Mouse (Mus musculus): ENCODE results near the gene Zfp688. TPM values are rescaled to one million over a fixed set of nuclear protein-coding genes. Genes with fewer than 3 reads are reported as not detected.
"Not testable (repeated sequence)": the region's sequence is repeated elsewhere in the genome, so short reads cannot be mapped to it uniquely, and the experiment has no call there.

Zfp688 gene
- 10 to 100 TPM; 11.3 to 12.6 TPM for total RNA-seq (2021)

DNA sequence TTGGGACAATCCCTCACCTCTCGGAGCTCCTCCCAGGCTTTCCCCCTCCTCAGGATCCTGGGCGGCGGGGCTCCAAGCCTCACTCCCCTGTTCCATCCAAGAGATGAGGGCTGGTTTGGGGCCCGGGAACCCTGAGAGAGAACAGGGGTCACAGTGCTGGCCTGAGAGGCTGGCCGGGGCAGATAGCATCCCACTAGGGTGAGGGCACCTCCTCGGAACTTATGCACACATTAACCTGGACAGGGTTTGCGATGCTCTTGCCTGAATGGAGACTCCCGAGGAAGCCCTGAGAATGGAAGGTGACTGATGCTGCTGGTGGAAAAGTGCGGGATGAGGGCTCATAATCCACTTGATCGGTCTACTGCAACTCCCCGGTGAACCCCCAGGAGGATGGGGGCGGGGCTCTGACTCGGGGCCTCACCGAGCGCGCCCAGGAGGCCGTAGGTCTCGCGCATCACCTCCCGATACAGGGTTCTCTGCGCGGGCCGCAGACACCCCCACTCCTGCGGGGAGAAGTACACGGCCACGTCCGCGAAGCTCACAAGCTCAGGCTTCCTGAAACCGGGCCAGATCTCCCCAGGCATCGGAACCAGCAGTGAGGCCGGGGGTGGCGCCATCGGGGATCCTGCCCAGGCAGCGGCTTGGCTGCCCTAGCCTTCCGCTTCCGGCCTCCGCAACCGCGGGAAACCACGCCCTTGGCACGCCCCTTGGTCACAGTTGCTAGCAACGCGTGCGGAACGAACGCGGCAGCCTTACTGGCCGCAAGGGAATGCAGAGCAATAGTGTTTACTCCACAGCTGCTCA is at the start of gene Zfp688:
Gene Zfp688, minus strand, starts transcription at position 681 of the 804 bp plus-strand sequence.
- DNase-seq, result peak; percentile 92
- intact Hi-C loops (cut with DNase I), result no loop called here

DNA sequence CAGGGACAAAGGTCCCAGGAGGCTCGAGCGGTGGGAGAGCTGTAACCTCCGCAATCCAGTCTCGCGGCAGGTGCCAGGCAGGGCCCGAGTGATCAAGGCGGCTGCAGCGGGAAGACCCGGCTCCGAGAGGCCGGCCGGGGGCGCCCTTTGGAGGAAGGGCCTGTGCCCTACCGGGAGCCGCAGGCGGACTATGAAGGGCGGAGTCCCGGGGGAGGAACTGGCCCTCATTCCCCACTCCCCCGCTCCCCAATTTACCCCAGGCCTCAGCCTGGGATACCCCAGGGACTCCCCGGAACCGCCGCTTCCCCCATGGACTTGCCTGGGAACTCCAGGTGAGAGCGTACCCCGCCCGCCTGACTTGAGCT is 49.8 kb upstream of the Zfp688 start:
- intact Hi-C loops (cut with DNase I), result loop anchor here (10.0 kb wide), 1 partner anchor 107 kb away; no protein-coding TSS in a partner anchor
- peak; percentile 60 for DNase-seq

DNA sequence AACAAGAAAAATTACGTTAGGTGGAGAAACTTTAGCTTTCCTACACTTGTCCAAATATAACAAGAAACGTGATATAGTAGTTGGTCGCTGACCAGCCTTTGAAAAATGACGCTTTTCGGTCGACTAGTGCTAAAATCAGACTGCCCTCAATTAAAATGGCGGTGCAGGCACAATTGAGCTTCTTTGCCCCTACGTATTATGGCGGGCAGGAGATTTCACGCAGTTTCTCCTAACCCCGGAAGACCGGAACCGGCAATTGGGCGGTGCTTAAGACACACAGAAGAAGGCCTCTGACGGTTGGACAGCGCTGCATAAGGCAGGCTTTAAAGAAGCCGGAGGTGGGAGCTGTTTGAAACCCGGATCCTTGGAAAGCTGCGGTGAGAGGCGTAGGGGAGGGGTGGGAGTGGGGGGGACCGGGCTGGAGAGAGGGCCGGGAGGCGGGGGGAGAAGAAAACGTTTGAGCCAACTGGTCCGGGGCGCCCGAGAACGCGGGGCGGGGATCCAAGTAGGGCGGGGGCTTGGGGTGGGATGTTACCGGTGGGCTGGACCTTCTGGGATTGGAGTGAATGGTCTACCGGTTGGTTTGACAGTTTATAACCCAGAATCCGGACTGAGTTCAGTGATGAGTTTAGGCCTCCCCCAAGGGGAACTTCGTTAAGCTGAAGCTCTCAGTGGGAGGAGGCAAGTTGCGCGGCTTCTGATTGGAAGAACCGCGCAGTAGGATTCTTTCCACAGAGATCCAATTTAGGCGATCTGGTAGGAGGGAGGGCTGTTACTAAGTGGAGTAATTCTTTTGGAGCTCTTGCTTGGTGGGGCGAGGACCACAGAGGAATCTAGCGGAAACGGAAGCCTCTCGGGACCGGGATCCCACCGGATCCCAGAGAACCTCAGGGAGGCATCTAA is 49.1 kb upstream of the Zfp688 start:
- peak; percentile 97 for DNase-seq
- intact Hi-C loops (cut with DNase I), result loop anchor here (10.0 kb wide), 1 partner anchor 106 kb away; no protein-coding TSS in a partner anchor

DNA sequence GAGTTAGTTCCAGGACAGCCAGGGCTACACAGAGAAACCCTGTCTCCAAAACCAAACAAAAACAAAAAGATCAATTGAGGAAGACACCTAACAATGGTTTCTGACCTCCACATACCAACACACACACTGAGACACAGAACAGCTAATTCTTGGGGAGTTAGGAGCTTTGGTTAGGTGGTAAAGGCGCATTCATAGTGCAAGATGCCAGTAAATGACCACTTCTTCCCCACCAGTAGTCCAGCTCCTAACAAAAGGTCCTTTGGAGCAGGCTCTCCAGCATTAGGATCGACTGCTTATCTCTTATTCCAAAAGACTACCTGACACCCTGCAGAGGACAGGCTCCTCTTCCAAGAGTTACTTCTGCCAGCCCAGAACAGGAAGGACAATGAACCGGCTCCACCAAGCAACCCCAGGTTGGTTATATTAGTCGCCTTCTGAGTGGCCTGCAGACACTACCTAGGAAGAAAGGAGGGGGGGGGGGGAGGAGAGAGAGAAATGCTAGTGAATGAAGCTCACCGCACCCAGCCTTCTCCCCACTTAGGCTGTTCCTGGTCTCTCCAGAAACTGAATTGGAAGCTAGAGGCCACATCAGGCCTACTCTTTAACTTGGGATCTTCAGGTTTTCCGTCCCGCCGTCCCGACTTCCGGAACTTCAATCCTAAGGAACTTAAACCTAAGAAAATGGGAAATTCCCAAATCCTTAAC is 48.3 kb upstream of the Zfp688 start:
- no peak for DNase-seq
- intact Hi-C loops (cut with DNase I), result loop anchor here (10.0 kb wide), 1 partner anchor 105 kb away; no protein-coding TSS in a partner anchor

DNA sequence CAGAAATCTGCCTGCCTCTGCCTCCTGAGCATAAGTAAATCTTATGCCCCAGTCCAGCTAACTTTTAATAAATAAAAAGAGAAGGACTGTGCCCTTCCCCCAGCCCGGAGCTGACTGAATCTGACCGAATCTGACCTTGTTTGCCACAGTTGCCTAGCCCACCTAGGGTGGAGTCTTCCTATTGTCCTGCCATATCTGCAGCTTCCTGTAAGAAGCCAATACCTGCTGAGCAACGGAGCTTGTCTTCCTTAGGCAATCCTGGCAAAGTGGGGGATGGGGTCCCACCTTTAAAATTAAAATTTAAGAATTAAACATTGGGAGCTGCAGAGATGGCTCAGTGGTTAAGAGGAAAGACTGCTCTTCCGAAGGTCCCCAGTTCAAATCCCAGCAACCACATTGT is 44.7 kb upstream of the Zfp688 start:
- DNase-seq, result no peak
- intact Hi-C loops (cut with DNase I), result no loop called here

DNA sequence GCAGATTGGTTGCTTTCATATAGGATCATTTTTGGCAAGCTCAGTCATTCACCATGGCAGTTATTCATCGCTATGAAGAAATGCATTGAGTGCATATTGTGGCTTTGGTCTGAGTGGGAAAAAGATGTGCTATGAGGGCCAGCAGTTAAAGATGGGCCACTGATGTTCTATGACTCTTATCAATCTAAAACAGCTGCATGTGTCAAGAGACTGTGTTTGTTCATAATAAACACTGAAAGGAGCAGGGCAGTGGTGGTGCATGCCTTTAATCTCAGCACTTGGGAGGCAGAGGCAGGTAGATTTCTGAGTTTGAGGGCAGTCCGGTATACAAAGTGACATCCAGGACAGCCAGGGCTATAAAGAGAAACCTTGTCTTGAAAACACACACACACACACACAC is 43.8 kb upstream of the Zfp688 start:
- intact Hi-C loops (cut with DNase I); DNase-seq: not testable (repeated sequence)

DNA sequence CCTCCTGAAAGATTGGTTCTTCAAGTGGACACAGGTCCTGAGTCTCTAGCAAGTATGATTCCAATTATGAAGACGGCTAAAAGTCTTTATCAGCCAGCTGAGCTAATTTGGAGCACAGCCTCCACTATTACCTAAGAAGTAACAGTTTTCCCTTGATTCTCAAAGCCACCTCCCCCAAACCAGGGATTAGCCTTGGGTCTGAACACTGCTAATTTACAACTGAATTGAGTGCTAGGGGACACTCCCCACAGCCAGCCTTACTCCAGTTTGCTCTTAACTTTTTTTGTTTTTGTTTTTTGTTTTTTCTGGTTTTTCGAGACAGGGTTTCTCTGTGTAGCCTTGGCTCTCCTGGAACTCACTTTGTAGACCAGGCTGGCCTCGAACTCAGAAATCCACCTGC is 43.3 kb upstream of the Zfp688 start:
- intact Hi-C loops (cut with DNase I), result no loop called here
- DNase-seq, result no peak

DNA sequence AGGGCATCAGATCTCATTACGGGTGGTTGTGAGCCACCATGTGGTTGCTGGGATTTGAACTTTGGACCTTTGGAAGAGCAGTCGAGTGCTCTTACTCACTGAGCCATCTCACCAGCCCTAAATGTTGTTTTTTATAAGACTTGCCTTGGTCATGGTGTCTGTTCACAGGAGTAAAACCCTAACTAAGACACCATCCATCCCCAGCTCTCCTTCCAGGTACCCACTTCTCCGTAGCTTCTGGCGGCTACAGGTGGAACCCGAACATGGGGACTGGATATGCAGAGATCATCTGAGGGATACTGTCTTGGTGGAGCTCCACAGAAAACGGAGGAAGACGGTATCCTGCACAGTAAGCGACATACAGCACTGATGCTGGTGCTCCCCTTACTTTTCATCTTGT is 37.4 kb upstream of the Zfp688 start, which contains the start of gene Prr14:
Gene Prr14, plus strand, starts transcription at position 301 of the 400 bp plus-strand sequence.
- intact Hi-C loops (cut with DNase I); DNase-seq: not testable (repeated sequence)

DNA sequence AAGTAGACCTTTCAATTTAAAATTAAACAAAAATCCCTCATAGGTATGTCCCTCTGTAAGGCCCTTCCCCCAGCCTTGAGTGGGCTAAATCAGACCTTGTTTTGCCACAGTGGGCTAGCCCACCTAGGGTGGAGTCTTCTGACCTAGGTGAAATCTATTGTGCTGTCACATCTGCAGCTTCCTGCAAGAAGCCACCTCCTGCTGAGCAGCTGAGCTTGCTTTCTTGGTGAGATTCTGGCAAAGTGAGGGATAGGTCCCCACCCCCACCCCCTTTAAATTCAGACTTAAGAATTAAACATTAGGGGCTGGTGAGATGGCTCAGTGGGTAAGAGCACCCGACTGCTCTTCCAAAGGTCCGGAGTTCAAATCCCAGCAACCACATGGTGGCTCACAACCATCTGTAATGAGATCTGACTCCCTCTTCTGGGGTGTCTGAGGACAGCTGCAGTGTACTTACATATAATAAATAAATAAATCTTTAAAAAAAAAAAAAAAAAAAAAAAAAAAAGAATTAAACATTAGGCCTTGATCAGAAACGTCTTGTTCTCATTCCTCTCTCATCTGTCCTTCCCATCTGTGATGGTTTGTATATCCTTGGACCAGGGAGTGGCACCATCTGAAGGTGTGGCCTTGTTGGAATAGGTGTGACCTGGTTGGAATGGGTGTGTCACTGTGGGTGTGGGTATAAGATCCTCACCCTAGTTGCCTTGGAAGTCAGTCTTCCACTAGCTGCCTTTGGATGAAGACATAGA is 36.7 kb upstream of the Zfp688 start:
- intact Hi-C loops (cut with DNase I); DNase-seq: not testable (repeated sequence)

DNA sequence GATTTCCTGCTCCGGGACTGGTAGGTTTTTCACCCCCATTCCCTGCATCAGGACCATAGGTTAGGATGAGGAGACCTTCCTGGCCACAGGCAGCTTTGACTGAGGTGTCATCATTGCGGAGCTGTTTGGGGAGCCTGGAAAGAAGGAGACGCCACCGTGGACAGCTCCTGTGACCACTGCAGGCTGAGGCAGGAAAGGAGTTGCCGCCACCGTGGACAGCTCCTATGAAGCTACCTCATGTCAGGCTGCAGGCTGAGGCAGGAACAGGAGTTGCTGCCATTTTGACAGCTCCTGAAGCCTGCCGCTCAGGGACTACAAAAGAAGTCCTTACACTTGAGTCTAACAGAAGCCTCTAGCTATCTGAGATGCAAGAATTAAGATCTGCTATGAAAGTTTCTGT is 33.0 kb upstream of the Zfp688 start:
- intact Hi-C loops (cut with DNase I), result no loop called here

DNA sequence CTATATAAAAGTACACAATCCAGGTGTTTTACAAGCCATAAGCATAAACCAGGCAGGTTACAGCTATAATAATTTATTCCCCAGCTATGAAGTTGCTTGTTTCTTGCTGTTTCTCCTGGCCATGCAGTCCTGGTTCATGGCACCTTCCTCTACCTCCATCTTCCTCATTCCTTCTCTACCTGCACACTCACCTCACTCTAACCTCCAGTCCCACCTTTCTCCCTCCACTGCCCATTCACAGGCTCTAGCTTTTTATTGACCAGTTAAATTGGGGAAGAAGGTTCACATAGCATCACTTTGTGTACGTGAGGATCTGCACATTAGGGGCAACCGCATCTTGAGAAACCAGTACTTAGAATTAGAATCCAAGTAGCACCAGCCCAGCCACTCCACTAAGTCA is 31.2 kb upstream of the Zfp688 start:
- no peak for DNase-seq
- intact Hi-C loops (cut with DNase I), result no loop called here

More for the DNA sequence above, 33.0 kb upstream of the Zfp688 start:
- DNase-seq, result no peak

DNA sequence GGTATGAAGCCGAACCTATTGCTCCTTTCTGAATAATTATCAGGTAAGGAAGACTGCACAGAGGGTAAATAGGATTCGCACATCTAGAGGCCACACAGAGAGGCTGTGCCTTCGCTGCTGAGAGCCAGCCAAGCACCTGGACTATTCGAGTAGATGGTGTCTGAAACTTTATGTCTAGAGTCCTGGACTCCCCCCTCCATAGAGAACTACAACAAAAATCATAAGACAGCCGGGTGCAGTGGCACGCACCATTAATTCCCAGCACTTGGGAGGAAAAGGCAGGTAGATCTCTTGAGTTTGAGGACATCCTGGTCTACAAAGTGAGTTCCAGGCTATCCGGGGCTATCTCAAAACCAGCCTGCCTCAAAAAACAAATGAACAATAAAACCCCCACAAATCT is 28.1 kb upstream of the Zfp688 start:
- no peak for DNase-seq
- intact Hi-C loops (cut with DNase I), result no loop called here

DNA sequence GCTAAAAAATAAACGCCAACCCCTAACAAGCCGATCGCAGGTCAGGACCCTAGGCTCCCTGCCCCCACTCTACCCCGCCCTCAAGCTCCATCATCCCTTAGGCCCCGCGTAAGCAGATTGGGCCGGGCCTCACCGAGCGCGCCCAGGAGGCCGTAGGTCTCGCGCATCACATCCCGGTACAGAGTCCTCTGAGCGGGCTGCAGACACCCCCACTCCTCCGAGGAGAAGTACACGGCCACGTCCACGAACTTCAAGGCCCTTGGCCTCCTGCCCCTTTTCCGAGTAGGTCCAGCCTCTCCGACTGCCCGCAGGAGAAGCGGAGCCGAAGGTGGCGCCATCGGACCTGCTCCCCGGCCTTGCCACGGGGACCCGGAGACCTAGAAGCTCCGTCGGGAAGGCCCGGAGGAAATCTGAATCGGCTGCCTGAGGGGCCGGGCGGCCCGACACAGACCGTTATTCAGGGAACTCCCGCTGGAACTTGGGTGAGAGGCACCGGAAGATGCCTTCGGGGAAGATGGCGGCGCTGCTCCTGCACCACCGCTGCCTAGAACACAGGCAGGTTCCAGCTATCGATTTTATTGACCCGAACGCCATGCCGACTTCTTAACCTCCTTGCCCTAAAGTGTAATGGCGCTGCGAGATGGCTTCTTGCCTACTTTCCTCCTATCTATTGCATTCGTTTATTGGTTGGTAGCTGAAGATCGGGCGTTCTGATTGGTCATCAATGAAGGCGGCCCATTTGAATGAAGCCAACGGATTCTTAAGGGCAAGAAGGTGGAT is 26.8 kb upstream of the Zfp688 start, which contains the start of gene Zfp689:
Gene Zfp689, minus strand, starts transcription at position 638 of the 780 bp plus-strand sequence.
- intact Hi-C loops (cut with DNase I), result no loop called here
- peak; percentile 93 for DNase-seq

DNA sequence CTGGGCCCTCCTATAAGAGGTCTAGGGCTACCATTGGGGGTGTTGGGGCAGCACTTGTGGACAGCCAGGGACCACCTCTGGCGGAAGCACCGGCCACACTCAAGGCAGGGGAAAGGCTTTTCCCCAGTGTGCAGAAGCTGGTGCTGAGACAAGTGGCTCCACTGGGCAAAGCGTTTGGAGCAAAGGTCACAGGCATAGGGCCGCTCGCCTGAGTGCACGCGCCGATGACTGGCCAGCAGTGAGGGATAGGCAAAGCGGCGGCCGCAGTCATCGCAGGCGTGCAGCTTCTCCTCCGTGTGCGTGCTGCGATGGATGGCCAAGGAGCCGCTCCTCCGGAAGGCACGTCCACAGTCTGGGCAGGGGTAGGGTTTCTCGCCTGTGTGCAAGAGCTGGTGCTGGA is 22.1 kb upstream of the Zfp688 start:
- intact Hi-C loops (cut with DNase I), result no loop called here
- DNase-seq, result no peak

DNA sequence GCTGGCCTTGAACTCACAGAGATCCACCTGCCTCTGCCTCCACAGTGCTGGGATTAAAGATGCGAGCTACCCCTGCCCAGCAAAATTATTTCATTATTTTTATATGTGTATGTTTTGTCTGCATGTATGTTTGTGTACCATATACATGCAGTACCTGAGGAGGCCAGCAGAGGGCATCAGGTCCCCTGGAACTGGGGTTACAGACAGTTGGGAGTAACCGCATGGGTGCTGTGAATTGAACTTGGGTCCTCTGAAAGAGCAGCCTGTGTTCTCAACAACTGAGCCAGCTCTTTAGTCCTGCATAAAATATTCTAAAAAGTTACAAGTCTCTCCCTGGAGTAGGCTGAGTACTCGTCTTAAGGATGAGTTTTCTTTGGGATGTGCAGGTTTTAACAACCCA is 15.9 kb upstream of the Zfp688 start:
- intact Hi-C loops (cut with DNase I), result no loop called here
- no peak for DNase-seq

DNA sequence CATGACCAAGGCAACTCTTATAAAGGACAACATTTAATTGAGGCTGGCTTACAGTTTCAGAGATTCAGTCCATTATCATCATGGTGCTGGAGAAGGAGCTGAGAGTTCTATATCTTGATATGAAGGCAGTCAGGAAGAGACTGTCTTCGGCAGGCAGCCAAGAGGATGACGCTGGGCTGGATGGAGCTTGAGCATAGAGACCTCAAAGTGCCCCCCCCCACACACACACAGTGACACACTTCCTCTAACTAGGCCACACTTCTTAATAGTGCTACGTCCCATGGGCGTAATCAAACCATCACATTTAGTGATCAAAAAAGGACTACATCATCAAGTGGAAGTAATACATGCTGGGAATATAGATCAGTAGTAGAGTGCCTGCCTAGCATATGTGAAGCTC is 13.3 kb upstream of the Zfp688 start:
- no peak for DNase-seq
- intact Hi-C loops (cut with DNase I), result no loop called here

DNA sequence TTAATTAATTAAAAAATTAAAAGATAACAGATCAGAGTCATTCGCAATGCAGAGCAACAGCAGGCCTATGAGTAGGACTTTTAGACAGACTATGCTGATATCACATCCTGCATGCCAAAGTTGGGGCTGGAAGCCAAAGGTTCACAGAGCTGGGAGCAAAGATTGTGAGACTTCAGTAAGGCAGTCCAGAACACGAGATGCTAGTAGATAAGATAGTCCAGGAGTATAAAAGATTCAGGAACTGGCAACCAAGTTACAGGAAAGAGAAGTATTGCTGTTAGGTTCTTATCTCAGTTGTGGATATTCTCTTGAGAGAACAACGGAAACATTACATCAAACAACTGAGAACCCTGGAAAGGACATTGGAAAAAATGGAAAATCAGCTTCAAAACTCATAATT is 4.5 kb upstream of the Zfp688 start:
- no peak for DNase-seq
- intact Hi-C loops (cut with DNase I), result no loop called here

DNA sequence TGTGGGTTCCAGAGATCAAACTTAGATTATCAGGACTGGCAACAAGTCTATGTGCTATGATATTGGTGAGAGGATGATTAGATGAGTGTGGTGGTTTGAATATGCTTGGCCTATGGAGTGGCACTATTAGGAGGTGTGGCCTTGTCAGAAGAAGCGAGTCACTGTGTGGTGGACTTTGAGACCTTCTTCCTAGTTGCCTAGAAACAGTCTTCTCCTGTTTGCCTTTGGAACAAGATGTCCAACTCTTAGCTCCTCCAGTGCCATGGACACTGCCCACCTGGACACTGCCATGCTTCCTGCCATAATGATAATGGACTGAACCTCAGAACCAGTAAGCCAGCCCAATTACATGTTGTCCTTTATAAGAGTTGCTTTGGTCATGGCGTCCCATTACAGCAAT is 4.0 kb upstream of the Zfp688 start:
- DNase-seq, result no peak
- intact Hi-C loops (cut with DNase I), result no loop called here

DNA sequence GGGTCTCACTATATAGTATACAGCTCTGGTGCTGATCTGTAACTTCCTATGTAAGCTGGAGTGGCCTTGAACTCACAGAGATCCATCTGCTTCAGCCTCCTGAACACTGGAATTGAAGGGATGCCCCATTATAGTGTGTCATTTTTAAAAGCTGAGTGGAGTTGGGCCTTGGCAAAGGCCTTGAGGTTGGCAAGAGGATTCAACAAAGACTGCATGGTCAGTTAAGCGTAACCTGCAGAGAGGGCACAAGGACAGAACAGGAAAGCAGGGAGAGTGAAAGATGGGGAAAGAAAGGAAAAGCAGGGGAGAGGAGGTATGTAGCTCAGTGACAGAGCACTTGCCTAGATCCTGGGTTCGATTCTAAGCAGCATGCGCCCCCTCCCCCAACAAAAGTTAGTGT is 3.4 kb upstream of the Zfp688 start:
- intact Hi-C loops (cut with DNase I), result no loop called here
- no peak for DNase-seq
